Mouse (Mus musculus) liver, embryonic 13.5 days (tissue): ENCODE data around the gene Capns1. TPM values are rescaled to one million over a fixed set of nuclear protein-coding genes. Genes with fewer than 3 reads are reported as not detected.
"Not testable (repeated sequence)": the region's sequence is repeated elsewhere in the genome, so short reads cannot be mapped to it uniquely, and the experiment has no call there.

Source experiments
- ATAC-seq: fragments of 200-750 bp; cut with Nextera tagmentation; 2 replicates; pipeline ENCODE4 v1.8.0; 2017; ENCODE audit warnings: low read depth, mild to moderate bottlenecking, moderate number of reproducible peaks, moderate library complexity
- DNase-seq: peaks from one replicate; pipeline ENCODE4 v3.0.0; 2022
- H3K27ac ChIP-seq: fragments of 300-500 bp; sonication (generic); 2 replicates; pipeline ENCODE4 v1.5.1; 2015; ENCODE audit warnings: moderate library complexity, mild to moderate bottlenecking, inconsistent platforms
- H3K27me3 ChIP-seq: fragments of 300-500 bp; sonication (generic); 2 replicates; pipeline ENCODE4 v1.6.1; 2015; ENCODE audit warnings: mild to moderate bottlenecking, inconsistent platforms
- H3K36me3 ChIP-seq: fragments of 300-500 bp; sonication (generic); 2 replicates; pipeline ENCODE4 v1.6.1; 2015; ENCODE audit warnings: mild to moderate bottlenecking, inconsistent platforms
- H3K4me1 ChIP-seq: fragments of 300-500 bp; sonication (generic); replicated peaks from 2 replicates; pipeline ENCODE4 v1.6.1; 2015; ENCODE audit warnings: inconsistent platforms
- H3K4me2 ChIP-seq: fragments of 300-500 bp; sonication (generic); 2 replicates; pipeline ENCODE4 v1.6.1; 2015; ENCODE audit warnings: inconsistent platforms, mild to moderate bottlenecking, moderate library complexity
- H3K4me3 ChIP-seq: fragments of 300-500 bp; sonication (generic); replicated peaks from 2 replicates; pipeline ENCODE4 v1.5.1; 2015; ENCODE audit warnings: mild to moderate bottlenecking, inconsistent platforms
- H3K9ac ChIP-seq: fragments of 300-500 bp; sonication (generic); 2 replicates; pipeline ENCODE4 v1.6.1; 2015; ENCODE audit warnings: mild to moderate bottlenecking, inconsistent platforms
- H3K9me3 ChIP-seq: fragments of 300-500 bp; sonication (generic); replicated peaks from 2 replicates; pipeline ENCODE4 v1.6.1; 2016; ENCODE audit warnings: inconsistent platforms
- WGBS: fragments of 180-500 bp; shearing (Covaris S2); methylation state at CpG from one replicate; pipeline ENCODE4 v1.1.7; 2015; ENCODE audit not compliant: insufficient replicate concordance; 5-methylcytosine and 5-hydroxymethylcytosine counted together
- polyA plus RNA-seq: library from polyadenylated mRNA; unstranded; fragments of >200 nt; fragmentation: Nextera tagmentation; extraction: Ambion mirVana; gene quantifications from 2 replicates; pipeline ENCODE4 v1.2.1, GENCODE M21; 2015

Gene Capns1
- polyA plus RNA-seq, 1 experiment from 2014 or later: 40.8 TPM

- no peaks in the 10 kb centered on the region for H3K9me3 ChIP-seq
- no peak for DNase-seq
- H3K27me3 ChIP-seq: no peaks in the 10 kb centered on the region
- no peak overlapping the region for H3K4me2 ChIP-seq
- H3K4me3 ChIP-seq: no peak overlapping the region
- ATAC-seq: no peak
- peaks cover 30% of the 10 kb centered on the region for H3K36me3 ChIP-seq
- H3K4me1 ChIP-seq: peaks cover 28% of the 10 kb centered on the region
- WGBS: 68% methylated on average over 3 of the region's 3 CpGs
- H3K9ac ChIP-seq: no peak overlapping the region
- H3K27ac ChIP-seq: no peak overlapping the region
Observed at GRCm38 (mm10) chr7:30221433-30221832, 22.8 kb upstream of the Capns1 start.

GRCm38 (mm10) chr7:30220008-30220356 is 21.4 kb upstream of the Capns1 start:
- peak overlapping the region; percentile 56 for H3K4me3 ChIP-seq
- peak overlapping the region; percentile 79 for H3K4me2 ChIP-seq
- ATAC-seq (0 out of 2 replicates have a peak, but pooled peaks have one; percentile 15), DNase-seq (no peak)
- WGBS: 18% methylated on average over 11 of the region's 11 CpGs
- no peak overlapping the region for H3K27ac ChIP-seq
- peaks cover 30% of the 10 kb centered on the region for H3K4me1 ChIP-seq
- H3K9me3 ChIP-seq: no peaks in the 10 kb centered on the region
- no peaks in the 10 kb centered on the region for H3K27me3 ChIP-seq
- peaks cover 20% of the 10 kb centered on the region for H3K36me3 ChIP-seq
- peak overlapping the region; percentile 68 for H3K9ac ChIP-seq

- Histone ChIP-seq H3K27ac (no peak overlapping the region), H3K27me3 (no peaks in the 10 kb centered on the region), H3K4me1 (peaks cover 30% of the 10 kb centered on the region), H3K4me3 (peak overlapping the region; percentile 56), H3K4me2 (peak overlapping the region; percentile 79), H3K9ac (peak overlapping the region; percentile 68), H3K36me3 (peaks cover 18% of the 10 kb centered on the region), H3K9me3 (no peaks in the 10 kb centered on the region)
- peak; percentile 43 for ATAC-seq
- DNase-seq: peak; percentile 33
- 5% methylated on average over 16 of the region's 16 CpGs for WGBS
Observed at GRCm38 (mm10) chr7:30219293-30220007, 20.8 kb upstream of the Capns1 start.

- H3K27ac ChIP-seq: no peak overlapping the region
- DNase-seq (no peak), ATAC-seq (no peak)
- no peaks in the 10 kb centered on the region; the same call in 1 of the 2 replicates for H3K36me3 ChIP-seq
- no peak overlapping the region for H3K9ac ChIP-seq
- H3K4me2 ChIP-seq: no peak overlapping the region
- 65% methylated on average over 2 of the region's 2 CpGs for whole genome bisulfite sequencing
- H3K9me3 ChIP-seq: no peaks in the 10 kb centered on the region
- H3K27me3 ChIP-seq: no peaks in the 10 kb centered on the region
- H3K4me3 ChIP-seq: no peak overlapping the region
- H3K4me1 ChIP-seq: peaks cover 26% of the 10 kb centered on the region
Observed at GRCm38 (mm10) chr7:30217277-30217676, 18.7 kb upstream of the Capns1 start.

- ATAC-seq (peak; percentile 52), DNase-seq (peak; percentile 57)
- H3K27me3 ChIP-seq: no peaks in the 10 kb centered on the region
- 0 out of 2 replicates have a peak overlapping the region, but pooled peaks have one; percentile 13 for H3K4me3 ChIP-seq
- no peak overlapping the region for H3K9ac ChIP-seq
- 2% methylated on average over 15 of the region's 16 CpGs for WGBS
- H3K36me3 ChIP-seq: no peaks in the 10 kb centered on the region
- peaks cover 21% of the 10 kb centered on the region for H3K4me1 ChIP-seq
- H3K9me3 ChIP-seq: no peaks in the 10 kb centered on the region
- H3K27ac ChIP-seq: no peak overlapping the region
- peak overlapping the region; percentile 47 for H3K4me2 ChIP-seq
Observed at GRCm38 (mm10) chr7:30216723-30217151, 18.1 kb upstream of the Capns1 start.

- Histone ChIP-seq H3K4me1 (peaks cover 20% of the 10 kb centered on the region), H3K4me3 (no peak overlapping the region), H3K36me3 (no peaks in the 10 kb centered on the region), H3K9ac (no peak overlapping the region), H3K4me2 (no peak overlapping the region), H3K27ac (no peak overlapping the region), H3K27me3 (0 out of 2 replicates have a peak, but pooled peaks cover 4% of the 10 kb centered on the region), H3K9me3 (no peaks in the 10 kb centered on the region)
- DNase-seq (no peak), ATAC-seq (no peak)
- WGBS: 72% methylated on average over 3 of the region's 3 CpGs
Observed at GRCm38 (mm10) chr7:30215875-30216274, 17.3 kb upstream of the Capns1 start.

GRCm38 (mm10) chr7:30213881-30214280 is 15.3 kb upstream of the Capns1 start:
- DNase-seq: no peak
- Histone ChIP-seq H3K27me3 (0 out of 2 replicates have a peak, but pooled peaks cover 4% of the 10 kb centered on the region), H3K4me2 (no peak overlapping the region), H3K9me3 (no peaks in the 10 kb centered on the region), H3K9ac (no peak overlapping the region), H3K27ac (no peak overlapping the region), H3K36me3 (no peaks in the 10 kb centered on the region), H3K4me3 (no peak overlapping the region), H3K4me1 (peaks cover 5% of the 10 kb centered on the region)
- no peak for ATAC-seq
- 67% methylated on average over 3 of the region's 3 CpGs for WGBS

- Histone ChIP-seq H3K4me2 (no peak overlapping the region), H3K4me3 (no peak overlapping the region), H3K9ac (no peak overlapping the region), H3K27me3 (0 out of 2 replicates have a peak, but pooled peaks cover 6% of the 10 kb centered on the region), H3K4me1 (no peaks in the 10 kb centered on the region), H3K9me3 (no peaks in the 10 kb centered on the region), H3K36me3 (no peaks in the 10 kb centered on the region), H3K27ac (no peak overlapping the region)
- ATAC-seq: no peak
- 34% methylated on average over 4 of the region's 4 CpGs for WGBS
- no peak for DNase-seq
Observed at GRCm38 (mm10) chr7:30211025-30211424, 12.4 kb upstream of the Capns1 start.

GRCm38 (mm10) chr7:30206364-30206763 is 7.8 kb upstream of the Capns1 start:
- H3K4me2 ChIP-seq, H3K27ac ChIP-seq, H3K27me3 ChIP-seq, DNase-seq, H3K4me1 ChIP-seq, H3K36me3 ChIP-seq, H3K4me3 ChIP-seq, H3K9ac ChIP-seq, H3K9me3 ChIP-seq, ATAC-seq: not testable (repeated sequence)
- 42% methylated on average over 5 of the region's 5 CpGs for WGBS

GRCm38 (mm10) chr7:30205383-30205782 is 6.8 kb upstream of the Capns1 start:
- Histone ChIP-seq H3K27me3 (0 out of 2 replicates have a peak, but pooled peaks cover 2% of the 10 kb centered on the region), H3K9ac (no peak overlapping the region), H3K36me3 (no peaks in the 10 kb centered on the region), H3K4me1 (peaks cover 7% of the 10 kb centered on the region), H3K4me2 (no peak overlapping the region), H3K4me3 (no peak overlapping the region), H3K27ac (no peak overlapping the region), H3K9me3 (no peaks in the 10 kb centered on the region)
- DNase-seq (peak; percentile 45), ATAC-seq (no peak)
- 4% methylated on average over 2 of the region's 2 CpGs for WGBS

GRCm38 (mm10) chr7:30204380-30204779 is 5.8 kb upstream of the Capns1 start:
- Histone ChIP-seq H3K4me3 (no peak overlapping the region), H3K9me3 (no peaks in the 10 kb centered on the region), H3K9ac (0 out of 2 replicates have a peak overlapping the region, but pooled peaks have one; percentile 26), H3K36me3 (no peaks in the 10 kb centered on the region), H3K4me1 (peaks cover 7% of the 10 kb centered on the region), H3K4me2 (peak overlapping the region; percentile 28), H3K27me3 (0 out of 2 replicates have a peak, but pooled peaks cover 5% of the 10 kb centered on the region), H3K27ac (no peak overlapping the region)
- no peak for ATAC-seq
- DNase-seq: no peak
- WGBS: 25% methylated on average over 8 of the region's 8 CpGs
